Mouse (Mus musculus): ENCODE results near the gene 9330182O14Rik. TPM values are rescaled to one million over a fixed set of nuclear protein-coding genes. Genes with fewer than 3 reads are reported as not detected.

The 9330182O14Rik gene
- polyA plus RNA-seq, 1 experiment, result not detected

DNA sequence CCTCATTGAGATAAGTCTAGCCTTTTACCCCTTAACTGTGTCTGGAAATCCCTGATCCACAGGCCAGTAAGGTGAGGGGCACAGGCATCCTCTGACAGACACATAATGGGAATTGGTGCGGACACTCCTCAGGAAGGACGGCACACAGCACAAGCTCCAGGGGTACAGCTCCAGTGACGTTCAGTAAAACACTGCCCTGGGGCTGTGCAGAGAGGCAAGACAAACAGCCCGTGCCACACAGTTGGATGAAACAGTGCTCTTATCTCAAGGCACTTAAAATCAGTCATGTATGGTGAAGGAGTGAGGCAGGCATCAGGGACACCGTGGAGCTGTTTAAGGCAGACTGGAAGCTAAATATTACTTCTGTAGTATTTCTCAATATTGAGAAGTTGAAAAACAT is 4.7 kb upstream of the 9330182O14Rik start:
- Histone ChIP-seq H3K27me3 (ENCODE audit: control insufficient read depth, insufficient read depth, low read length) (no peaks in the 10 kb centered on the region), H3K4me1 (ENCODE audit: control insufficient read depth, insufficient read depth, low read length) (no peaks in the 10 kb centered on the region), H3K4me3 (replicated peaks; ENCODE audit: insufficient read depth, low read depth, low read length) (no peak overlapping the region), H3K27ac (ENCODE audit: insufficient read depth, low read length) (no peak overlapping the region)
- WGBS, result 64% methylated on average over 5 of the region's 5 CpGs
- DNase-seq, result no peak
- no peak for TF ChIP-seq POLR2A (IDR thresholded peaks at IDR 0.05; ENCODE audit: borderline replicate concordance, insufficient read depth, low read length)
- no peak for TF ChIP-seq CTCF (IDR thresholded peaks at IDR 0.05; ENCODE audit: borderline replicate concordance, insufficient read depth, low read depth, low read length)

- no peaks in the 10 kb centered on the region for H3K4me1 ChIP-seq (ENCODE audit: control insufficient read depth, insufficient read depth, low read length)
- no peak overlapping the region for H3K4me3 ChIP-seq (replicated peaks; ENCODE audit: insufficient read depth, low read depth, low read length)
- 27% methylated on average over 15 of the region's 15 CpGs for WGBS
- no peak overlapping the region for H3K27ac ChIP-seq (ENCODE audit: insufficient read depth, low read length)
- no peaks in the 10 kb centered on the region for H3K27me3 ChIP-seq (ENCODE audit: control insufficient read depth, insufficient read depth, low read length)
- TF ChIP-seq POLR2A (IDR thresholded peaks at IDR 0.05; ENCODE audit: borderline replicate concordance, insufficient read depth, low read length) (no peak), CTCF (IDR thresholded peaks at IDR 0.05; ENCODE audit: borderline replicate concordance, insufficient read depth, low read depth, low read length) (peak; percentile 95)
- peak; percentile 61 to 79 for DNase-seq
Measured at GRCm38 (mm10) chr15:40130880-40131478, 3.2 kb upstream of the 9330182O14Rik start.

- no peaks in the 10 kb centered on the region for H3K27me3 ChIP-seq (ENCODE audit: control insufficient read depth, insufficient read depth, low read length)
- no peak overlapping the region for H3K27ac ChIP-seq (ENCODE audit: insufficient read depth, low read length)
- no peak for DNase-seq
- no peak for TF ChIP-seq CTCF (IDR thresholded peaks at IDR 0.05; ENCODE audit: borderline replicate concordance, insufficient read depth, low read depth, low read length)
- TF ChIP-seq POLR2A (IDR thresholded peaks at IDR 0.05; ENCODE audit: borderline replicate concordance, insufficient read depth, low read length), result no peak
- no peaks in the 10 kb centered on the region for H3K4me1 ChIP-seq (ENCODE audit: control insufficient read depth, insufficient read depth, low read length)
- no peak overlapping the region for H3K4me3 ChIP-seq (replicated peaks; ENCODE audit: insufficient read depth, low read depth, low read length)
- 83% methylated on average over 4 of the region's 4 CpGs for WGBS
Measured at GRCm38 (mm10) chr15:40132408-40132807, 1.8 kb upstream of the 9330182O14Rik start.

DNA sequence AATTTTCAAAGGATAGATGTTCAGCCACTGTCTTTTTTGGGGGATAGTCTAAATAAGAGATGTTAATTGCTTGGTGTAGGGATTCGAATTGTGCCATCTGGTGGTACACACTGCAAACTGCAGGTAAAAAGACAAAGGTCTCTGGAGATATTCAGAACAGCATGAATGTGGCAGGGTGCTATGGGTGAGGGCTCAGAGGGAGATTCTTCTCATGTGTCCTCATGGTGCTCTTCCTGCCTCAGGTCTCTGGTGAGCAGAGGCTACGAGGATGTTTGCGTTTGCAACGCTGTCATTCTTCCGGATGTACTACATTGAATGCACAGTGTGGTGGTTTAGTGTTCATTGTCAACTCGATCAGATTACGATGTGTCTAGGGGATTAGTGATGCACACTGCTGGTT is 10.1 kb downstream of the 9330182O14Rik start:
- no peak for TF ChIP-seq POLR2A (IDR thresholded peaks at IDR 0.05; ENCODE audit: borderline replicate concordance, insufficient read depth, low read length)
- peak; percentile 40; the same call in 1 of the 2 replicates for TF ChIP-seq CTCF (IDR thresholded peaks at IDR 0.05; ENCODE audit: borderline replicate concordance, insufficient read depth, low read depth, low read length)
- Histone ChIP-seq H3K4me1 (ENCODE audit: control insufficient read depth, insufficient read depth, low read length) (no peaks in the 10 kb centered on the region), H3K27me3 (ENCODE audit: control insufficient read depth, insufficient read depth, low read length) (no peaks in the 10 kb centered on the region), H3K27ac (ENCODE audit: insufficient read depth, low read length) (no peak overlapping the region), H3K4me3 (replicated peaks; ENCODE audit: insufficient read depth, low read depth, low read length) (no peak overlapping the region)
- 57% methylated on average over 7 of the region's 7 CpGs for WGBS
- DNase-seq, result peak in 1 of 2 experiments; percentile 13

GRCm38 (mm10) chr15:40157683-40158082 is 23.5 kb downstream of the 9330182O14Rik start:
- Histone ChIP-seq H3K27me3 (ENCODE audit: control insufficient read depth, insufficient read depth, low read length) (no peaks in the 10 kb centered on the region), H3K4me1 (ENCODE audit: control insufficient read depth, insufficient read depth, low read length) (no peaks in the 10 kb centered on the region), H3K4me3 (replicated peaks; ENCODE audit: insufficient read depth, low read depth, low read length) (no peak overlapping the region), H3K27ac (ENCODE audit: insufficient read depth, low read length) (no peak overlapping the region)
- DNase-seq, result no peak
- 87% methylated on average over 6 of the region's 6 CpGs for WGBS
- TF ChIP-seq CTCF (IDR thresholded peaks at IDR 0.05; ENCODE audit: borderline replicate concordance, insufficient read depth, low read depth, low read length), result no peak
- TF ChIP-seq POLR2A (IDR thresholded peaks at IDR 0.05; ENCODE audit: borderline replicate concordance, insufficient read depth, low read length), result no peak

GRCm38 (mm10) chr15:40166560-40167275 is 32.6 kb downstream of the 9330182O14Rik start:
- 24% methylated on average over 9 of the region's 9 CpGs for WGBS
- H3K27me3 ChIP-seq (ENCODE audit: control insufficient read depth, insufficient read depth, low read length), result no peaks in the 10 kb centered on the region
- H3K4me1 ChIP-seq (ENCODE audit: control insufficient read depth, insufficient read depth, low read length), result peaks cover 4% of the 10 kb centered on the region; the same call in 1 of the 2 replicates
- H3K27ac ChIP-seq (ENCODE audit: insufficient read depth, low read length), result no peak overlapping the region
- peak in 1 of 2 experiments; percentile 66 for DNase-seq
- no peak for TF ChIP-seq CTCF (IDR thresholded peaks at IDR 0.05; ENCODE audit: borderline replicate concordance, insufficient read depth, low read depth, low read length)
- no peak for TF ChIP-seq POLR2A (IDR thresholded peaks at IDR 0.05; ENCODE audit: borderline replicate concordance, insufficient read depth, low read length)
- no peak overlapping the region for H3K4me3 ChIP-seq (replicated peaks; ENCODE audit: insufficient read depth, low read depth, low read length)

- H3K27ac ChIP-seq (ENCODE audit: insufficient read depth, low read length), result no peak overlapping the region
Measured at GRCm38 (mm10) chr15:40167276-40168139, 33.3 kb downstream of the 9330182O14Rik start.

More at GRCm38 (mm10) chr15:40167276-40168139, 33.3 kb downstream of the 9330182O14Rik start:
- peak overlapping the region; percentile 10 for H3K4me3 ChIP-seq (replicated peaks; ENCODE audit: insufficient read depth, low read depth, low read length)
- TF ChIP-seq POLR2A (IDR thresholded peaks at IDR 0.05; ENCODE audit: borderline replicate concordance, insufficient read depth, low read length) (no peak), CTCF (IDR thresholded peaks at IDR 0.05; ENCODE audit: borderline replicate concordance, insufficient read depth, low read depth, low read length) (no peak)
- H3K27me3 ChIP-seq (ENCODE audit: control insufficient read depth, insufficient read depth, low read length), result no peaks in the 10 kb centered on the region
- peak; percentile 41 to 44 for DNase-seq
- peaks cover 4% of the 10 kb centered on the region; the same call in 1 of the 2 replicates for H3K4me1 ChIP-seq (ENCODE audit: control insufficient read depth, insufficient read depth, low read length)
- WGBS, result 33% methylated on average over 26 of the region's 26 CpGs

Measured in cerebellum, adult 2 months (tissue).